Comparison of ENCODE assay signal across 8 mouse cellular contexts in genomic region chr9:13195762-13196161, GRCm38 (mm10). TPM values are rescaled to one million over a fixed set of nuclear protein-coding genes. Genes with fewer than 3 reads are reported as not detected.
A peak's percentile ranks its signal among the peaks of the same experiment; 100 is the strongest.
DNase-seq lines count a peak whose midpoint lies in the region; ATAC-seq lines count a peak whose summit lies in the region.
"Had no signal": no experiment of that assay in that cellular context is flagged by ENCODE, and none has a peak within 500 bp of the region (broad histone marks: within the 10 kb centered on the region; RNA-seq: fewer than 3 reads in every experiment).

No protein-coding gene starts in this region.

- H3K27me3 ChIP-seq in midbrain, embryonic 10.5 days (ENCODE audit: low read depth, poor library complexity, severe bottlenecking) = no peaks in the 10 kb centered on the region
- no peaks in the 10 kb centered on the region for H3K27me3 ChIP-seq in midbrain, embryonic 16.5 days (ENCODE audit: control insufficient read depth, insufficient read depth, low read depth, low read length)
- H3K27me3 ChIP-seq in forebrain, embryonic 13.5 days = no peaks in the 10 kb centered on the region
- no peaks in the 10 kb centered on the region for H3K27me3 ChIP-seq in midbrain, embryonic 14.5 days (ENCODE audit: control insufficient read depth, insufficient read depth, low read length)
- H3K27me3 ChIP-seq: stomach, embryonic 15.5 days had no signal

- ATAC-seq in midbrain, embryonic 16.5 days = no peak; the same call in 1 of the 2 replicates
- peak; percentile 70 for ATAC-seq in forebrain, embryonic 13.5 days
- ATAC-seq in midbrain, embryonic 14.5 days (ENCODE audit: low FRiP score, low TSS enrichment) = peak; percentile 69; the same call in 1 of the 2 replicates
- no peak for ATAC-seq in monocyte, adult 5-6 weeks (replicated peaks; ENCODE audit: insufficient number of reproducible peaks, low FRiP score, low TSS enrichment, poor library complexity, severe bottlenecking)

- no peaks in the 10 kb centered on the region for H3K4me1 ChIP-seq in midbrain, embryonic 10.5 days
- H3K4me1 ChIP-seq in midbrain, embryonic 16.5 days (ENCODE audit: control insufficient read depth, insufficient read depth, low read length) = no peaks in the 10 kb centered on the region
- no peaks in the 10 kb centered on the region for H3K4me1 ChIP-seq in forebrain, embryonic 13.5 days
- H3K4me1 ChIP-seq in midbrain, embryonic 14.5 days (ENCODE audit: control insufficient read depth, insufficient read depth, low read length) = no peaks in the 10 kb centered on the region
- H3K4me1 ChIP-seq: stomach, embryonic 15.5 days had no signal

- no peaks in the 10 kb centered on the region for H3K9me3 ChIP-seq in midbrain, embryonic 10.5 days (replicated peaks)
- H3K9me3 ChIP-seq in midbrain, embryonic 16.5 days (replicated peaks; ENCODE audit: control insufficient read depth, low read length, poor library complexity, severe bottlenecking) = no peaks in the 10 kb centered on the region
- no peaks in the 10 kb centered on the region for H3K9me3 ChIP-seq in forebrain, embryonic 13.5 days (replicated peaks)
- H3K9me3 ChIP-seq in midbrain, embryonic 14.5 days (ENCODE audit: control insufficient read depth, low read length) = no peaks in the 10 kb centered on the region
- H3K9me3 ChIP-seq: stomach, embryonic 15.5 days had no signal

- H3K36me3 ChIP-seq in midbrain, embryonic 10.5 days = no peaks in the 10 kb centered on the region
- no peaks in the 10 kb centered on the region for H3K36me3 ChIP-seq in midbrain, embryonic 16.5 days (ENCODE audit: control insufficient read depth, insufficient read depth, low read length)
- no peaks in the 10 kb centered on the region for H3K36me3 ChIP-seq in forebrain, embryonic 13.5 days (ENCODE audit: poor library complexity, severe bottlenecking)
- no peaks in the 10 kb centered on the region for H3K36me3 ChIP-seq in midbrain, embryonic 14.5 days (ENCODE audit: control insufficient read depth, insufficient read depth, low read length)
- H3K36me3 ChIP-seq: stomach, embryonic 15.5 days had no signal

- peak overlapping the region; percentile 20; the same call in 1 of the 2 replicates for H3K4me3 ChIP-seq in midbrain, embryonic 10.5 days
- no peak overlapping the region for H3K4me3 ChIP-seq in midbrain, embryonic 16.5 days (ENCODE audit: low read depth, low read length)
- H3K4me3 ChIP-seq in forebrain, embryonic 13.5 days = no peak overlapping the region
- no peak overlapping the region for H3K4me3 ChIP-seq in midbrain, embryonic 14.5 days (replicated peaks; ENCODE audit: low read depth, low read length)
- H3K4me3 ChIP-seq: stomach, embryonic 15.5 days had no signal

- WGBS in midbrain, embryonic 10.5 days = 9% methylated on average over 7 of the region's 7 CpGs
- 4% methylated on average over 7 of the region's 7 CpGs for WGBS in midbrain, embryonic 16.5 days
- 3% methylated on average over 7 of the region's 7 CpGs for WGBS in forebrain, embryonic 13.5 days
- WGBS in midbrain, embryonic 14.5 days = 5% methylated on average over 7 of the region's 7 CpGs

- no peak overlapping the region for H3K27ac ChIP-seq in midbrain, embryonic 10.5 days (replicated peaks)
- no peak overlapping the region for H3K27ac ChIP-seq in midbrain, embryonic 16.5 days (ENCODE audit: low read length)
- H3K27ac ChIP-seq in forebrain, embryonic 13.5 days = no peak overlapping the region
- no peak overlapping the region for H3K27ac ChIP-seq in midbrain, embryonic 14.5 days (replicated peaks; ENCODE audit: low read depth, low read length)
- H3K27ac ChIP-seq: stomach, embryonic 15.5 days had no signal

- no peak overlapping the region for H3K4me2 ChIP-seq in midbrain, embryonic 16.5 days (ENCODE audit: low read length)
- H3K4me2 ChIP-seq in forebrain, embryonic 13.5 days = peak overlapping the region; percentile 13; the same call in 1 of the 2 replicates
- H3K4me2 ChIP-seq in midbrain, embryonic 14.5 days (ENCODE audit: low read length) = no peak overlapping the region; the same call in 1 of the 2 replicates
- H3K4me2 ChIP-seq: stomach, embryonic 15.5 days had no signal

- no peak overlapping the region for H3K9ac ChIP-seq in midbrain, embryonic 16.5 days (ENCODE audit: low read depth, low read length)
- no peak overlapping the region for H3K9ac ChIP-seq in forebrain, embryonic 13.5 days
- H3K9ac ChIP-seq in midbrain, embryonic 14.5 days (replicated peaks; ENCODE audit: low read length) = no peak overlapping the region
- H3K9ac ChIP-seq: stomach, embryonic 15.5 days had no signal

- peak; percentile 49 for DNase-seq in midbrain, embryonic 10.5 days (ENCODE audit: low spot score)
- DNase-seq in brain, adult 2 months (ENCODE audit: low read depth, low spot score) = peak; percentile 75
- peak; percentile 53 for DNase-seq in layer of hippocampus, adult 11-12 months (ENCODE audit: low spot score)
- DNase-seq in midbrain, embryonic 14.5 days = peak; percentile 78

RNA-seq across cellular contexts. Expression of gene Jrkl, which starts 49.9 kb away (rescaled TPM):
- polyA plus RNA-seq in midbrain, embryonic 10.5 days (2016; fragmentation: Nextera tagmentation; extraction: Ambion mirVana) = 7.6 and 9.1 TPM in 2 replicates
- polyA plus RNA-seq in midbrain, embryonic 16.5 days (2015; fragmentation: Nextera tagmentation; extraction: Ambion mirVana) = 11.0 and 13.6 TPM in 2 replicates
- 11.7 and 11.8 TPM in 2 replicates for polyA plus RNA-seq in forebrain, embryonic 13.5 days (2015; fragmentation: Nextera tagmentation; extraction: Ambion mirVana)
- polyA plus RNA-seq in midbrain, embryonic 14.5 days (2014; fragmentation: Nextera tagmentation; extraction: Ambion mirVana) = 11.6 and 12.0 TPM in 2 replicates
- 12.9 to 22.4 TPM (median 21.7 TPM) in 3 replicates for total RNA-seq in monocyte, adult 5-6 weeks (2017)

RNA-seq across cellular contexts. Expression of gene Ccdc82, which starts 51.0 kb away (rescaled TPM):
- 9.1 and 11.7 TPM in 2 replicates for polyA plus RNA-seq in midbrain, embryonic 10.5 days (2016; fragmentation: Nextera tagmentation; extraction: Ambion mirVana)
- 15.0 and 15.1 TPM in 2 replicates for polyA plus RNA-seq in midbrain, embryonic 16.5 days (2015; fragmentation: Nextera tagmentation; extraction: Ambion mirVana)
- 10.6 and 12.1 TPM in 2 replicates for polyA plus RNA-seq in forebrain, embryonic 13.5 days (2015; fragmentation: Nextera tagmentation; extraction: Ambion mirVana)
- 14.0 and 15.8 TPM in 2 replicates for polyA plus RNA-seq in midbrain, embryonic 14.5 days (2014; fragmentation: Nextera tagmentation; extraction: Ambion mirVana)
- 70.7 to 106 TPM (median 94.0 TPM) in 3 replicates for total RNA-seq in monocyte, adult 5-6 weeks (2017)

Comparison
In these comparisons a context has a peak if more than half of its experiments do, and no peak if none do; other contexts are left out.
1. ATAC-seq: peak in forebrain, embryonic 13.5 days (single experiment) and midbrain, embryonic 14.5 days (single experiment); none in midbrain, embryonic 16.5 days (single experiment) and monocyte, adult 5-6 weeks (single experiment).
2. Peak in every context shown above with its lines, with median percentiles within 50 percentile points of each other: DNase-seq.